Mouse (Mus musculus): ENCODE data around the gene Mxd1. TPM values are rescaled to one million over a fixed set of nuclear protein-coding genes. Genes with fewer than 3 reads are reported as not detected.

The Mxd1 gene
- total RNA-seq, 4 experiments from 2014 or later: 2.8 to 4.0 (median 3.2) TPM

GRCm38 (mm10) chr6:86605260-86605659 is 63.7 kb downstream of the Mxd1 start:
- DNase-seq (ENCODE audit: low spot score in 2 of 2): no peak

- DNase-seq (ENCODE audit: low spot score in 2 of 2): peak in 1 of 2 experiments; percentile 52
Observed at GRCm38 (mm10) chr6:86599951-86600414, 69.0 kb downstream of the Mxd1 start.

GRCm38 (mm10) chr6:86599197-86599596 is 69.8 kb downstream of the Mxd1 start:
- DNase-seq (ENCODE audit: low spot score in 2 of 2): peak; percentile 71 to 73

- no peak for DNase-seq (ENCODE audit: low spot score in 2 of 2)
Observed at GRCm38 (mm10) chr6:86598742-86599193, 70.2 kb downstream of the Mxd1 start.

Other genes starting within 250 kb of the Mxd1 start
- 1 to 10 TPM in 1 of 4 experiments, not detected in 3; 1.3 TPM for gene Gm44790, start 242.5 kb downstream of the Mxd1 start, total RNA-seq (2022)
- gene C87436, start 230.8 kb downstream of the Mxd1 start, total RNA-seq (2022): 1 to 10 TPM; 6.1 to 9.2 (median 7.7) TPM
- 100 to 1,000 TPM; 114 to 149 (median 126) TPM for gene Pcbp1, start 142.8 kb downstream of the Mxd1 start, total RNA-seq (2022)
- gene Asprv1, start 41.0 kb downstream of the Mxd1 start, total RNA-seq (2022): not detected
- 10 to 100 TPM; 58.0 to 74.4 (median 64.0) TPM for gene Snrnp27, start 15.4 kb upstream of the Mxd1 start, total RNA-seq (2022)
- gene Gmcl1, start 64.2 kb upstream of the Mxd1 start, total RNA-seq (2022): 1 to 10 TPM; 2.1 to 2.6 (median 2.4) TPM
- gene Anxa4, start 124.4 kb upstream of the Mxd1 start, total RNA-seq (2022): 10 to 100 TPM; 14.2 to 26.6 (median 21.2) TPM
- 10 to 100 TPM; 33.1 to 53.8 (median 37.8) TPM for gene Aak1, start 180.4 kb upstream of the Mxd1 start, total RNA-seq (2022)

Measured in gastrocnemius, adult 8-10 months (tissue).